Mouse (Mus musculus) embryo, embryonic 11 days (tissue): ENCODE measurements around the gene Hoxc11.

Experiments
- DNase-seq: peaks from one replicate; pipeline ENCODE4 v3.0.0-alpha.2; 2015

The Hoxc11 gene

GRCm38 (mm10) chr15:102937036-102937666 lies 17.1 kb upstream of the Hoxc11 start:
- DNase-seq: no peak

- DNase-seq: no peak
Measured at GRCm38 (mm10) chr15:102939256-102940155, 14.7 kb upstream of the Hoxc11 start.

- DNase-seq: no peak
Measured at GRCm38 (mm10) chr15:102942739-102943467, 11.3 kb upstream of the Hoxc11 start.

GRCm38 (mm10) chr15:102943468-102943813 lies 10.8 kb upstream of the Hoxc11 start:
- no peak for DNase-seq

GRCm38 (mm10) chr15:102945185-102946077 lies 8.8 kb upstream of the Hoxc11 start:
- no peak for DNase-seq

GRCm38 (mm10) chr15:102947276-102947675 lies 7.0 kb upstream of the Hoxc11 start:
- no peak for DNase-seq

GRCm38 (mm10) chr15:102948842-102949241 lies 5.4 kb upstream of the Hoxc11 start:
- DNase-seq: no peak

GRCm38 (mm10) chr15:102949696-102950095 lies 4.5 kb upstream of the Hoxc11 start:
- DNase-seq: no peak

- no peak for DNase-seq
Measured at GRCm38 (mm10) chr15:102950877-102951276, 3.4 kb upstream of the Hoxc11 start.

GRCm38 (mm10) chr15:102953561-102953960 lies 666 bp upstream of the Hoxc11 start:
- DNase-seq: no peak

- DNase-seq: no peak
Measured at GRCm38 (mm10) chr15:102955007-102955382, 768 bp downstream of the Hoxc11 start.

GRCm38 (mm10) chr15:102955833-102956640 lies 1.8 kb downstream of the Hoxc11 start:
- DNase-seq: no peak

- no peak for DNase-seq
Measured at GRCm38 (mm10) chr15:102956906-102957305, 2.7 kb downstream of the Hoxc11 start.

GRCm38 (mm10) chr15:102959663-102960191 lies 5.5 kb downstream of the Hoxc11 start:
- DNase-seq: no peak

- no peak for DNase-seq
Measured at GRCm38 (mm10) chr15:102961728-102962127, 7.5 kb downstream of the Hoxc11 start.

- DNase-seq: no peak
Measured at GRCm38 (mm10) chr15:102962492-102962891, 8.3 kb downstream of the Hoxc11 start.

- DNase-seq: no peak
Measured at GRCm38 (mm10) chr15:102963259-102963658, 9.0 kb downstream of the Hoxc11 start.

GRCm38 (mm10) chr15:102963671-102964640 lies 9.7 kb downstream of the Hoxc11 start:
- DNase-seq: peak; percentile 81

- no peak for DNase-seq
Measured at GRCm38 (mm10) chr15:102965003-102965891, 11.0 kb downstream of the Hoxc11 start.
